Mouse (Mus musculus) T-helper 17 cell (primary cell): Measurements from ENCODE around the gene Csmd2.

Source experiments
- in situ Hi-C, 2 experiments: fragments of 300-600 bp; cut with MboI, MseI; formaldehyde crosslinking; loops; 1 replicate in 1 of 2; 2 replicates in 1 of 2; pipeline ENCODE4 v1.15.1; 2025; ENCODE audit warnings: high pct_unique_total_duplicates in 2 of 2

The Csmd2 gene

DNA sequence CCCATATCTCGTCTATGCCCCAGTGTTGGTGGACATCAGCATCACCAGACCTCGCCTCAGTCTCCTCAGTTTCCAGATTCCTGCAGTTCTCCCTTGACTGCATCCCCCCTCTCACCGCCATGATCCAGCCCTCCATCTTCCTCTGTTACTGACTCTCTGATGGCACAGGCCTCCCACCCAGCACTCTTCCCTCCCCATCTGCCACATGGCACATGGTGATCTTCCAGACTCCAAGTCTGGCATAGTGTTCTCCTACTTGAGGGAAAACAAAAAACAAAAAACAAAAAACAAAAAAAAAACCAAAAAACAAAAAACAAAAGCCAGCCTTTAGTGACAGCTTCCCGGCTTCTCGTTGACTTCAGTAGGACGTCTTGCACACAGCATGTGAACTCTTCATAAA lies 339.8 kb downstream of the Csmd2 start:
- in situ Hi-C loops: no loop called here

DNA sequence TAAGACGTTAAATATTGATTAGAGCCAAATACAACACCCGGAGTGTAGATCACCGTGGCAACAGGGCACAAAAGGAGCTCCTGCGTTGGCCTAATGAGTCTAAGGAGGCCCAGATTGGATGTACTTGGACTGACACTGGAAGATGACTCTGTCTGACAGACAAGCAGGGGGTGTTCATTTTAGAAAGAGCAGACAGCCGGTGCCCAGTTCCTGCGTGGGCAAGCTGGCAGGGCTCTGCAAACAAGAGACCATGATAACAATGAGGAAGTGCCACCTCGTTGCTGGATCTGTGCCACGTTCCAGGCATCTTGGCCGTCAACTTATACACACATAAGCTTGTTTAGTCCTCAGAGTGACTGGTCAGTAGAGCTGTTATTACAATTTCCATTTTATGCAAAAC lies 342.9 kb downstream of the Csmd2 start:
- in situ Hi-C loops: no loop called here

DNA sequence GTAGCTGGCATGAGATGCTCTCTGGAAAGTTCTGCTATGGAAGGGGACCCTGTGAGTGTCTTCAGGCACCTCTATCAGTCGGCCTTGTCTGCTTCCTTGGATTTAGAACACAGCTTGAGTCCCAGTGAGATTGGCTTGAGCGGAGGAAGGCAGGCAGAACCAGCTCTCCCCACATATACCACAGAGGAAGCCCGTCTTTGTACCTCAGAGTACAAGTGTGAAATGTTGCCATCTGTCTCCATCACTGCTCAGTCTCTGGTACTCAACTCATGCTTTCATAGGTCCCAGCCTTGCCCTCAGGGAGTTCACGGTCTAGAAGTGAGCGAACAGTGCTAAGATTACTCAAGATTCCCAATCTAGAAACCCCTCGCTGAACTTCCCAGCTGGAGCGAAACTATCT lies 352.8 kb downstream of the Csmd2 start:
- in situ Hi-C loops: no loop called here

DNA sequence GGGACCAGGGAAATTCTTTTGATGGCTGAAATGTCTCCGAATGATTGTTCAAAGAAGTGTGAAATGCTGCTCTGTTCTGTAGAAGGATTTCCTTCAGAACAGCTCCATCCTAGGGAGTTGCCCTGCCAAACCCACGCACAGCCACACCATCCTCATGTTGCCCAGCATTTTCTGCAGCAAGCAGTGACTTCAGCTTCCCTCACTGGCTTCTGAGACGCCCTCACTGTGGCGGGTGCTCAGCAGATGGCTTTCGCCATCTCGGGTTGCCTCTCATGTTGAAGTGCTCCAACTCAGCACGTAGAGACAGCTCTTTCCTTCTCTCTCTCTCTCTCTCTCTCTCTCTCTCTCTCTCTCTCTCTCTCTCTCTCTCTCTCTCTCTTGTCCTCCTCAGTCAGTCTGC lies 353.7 kb downstream of the Csmd2 start:
- in situ Hi-C loops: no loop called here

DNA sequence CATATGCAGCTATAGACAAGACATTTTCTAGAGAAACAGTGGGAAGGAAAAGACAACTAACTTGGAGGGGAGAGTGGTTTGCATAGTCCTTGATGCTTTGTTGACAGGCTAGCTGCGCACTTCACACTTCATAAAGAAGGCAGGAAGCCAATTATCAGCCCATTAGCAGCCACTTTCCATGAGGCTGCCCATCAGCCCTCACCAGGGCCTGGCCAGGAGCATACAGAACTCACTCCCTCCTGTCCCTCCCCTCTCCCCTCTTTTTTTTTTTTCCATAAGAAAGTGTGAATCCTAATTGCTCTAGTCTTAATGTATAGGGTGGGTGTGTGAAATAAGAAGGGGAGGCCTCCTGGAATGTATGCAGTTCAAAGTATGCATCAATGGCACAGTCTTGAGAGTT lies 354.6 kb downstream of the Csmd2 start:
- in situ Hi-C loops: no loop called here

DNA sequence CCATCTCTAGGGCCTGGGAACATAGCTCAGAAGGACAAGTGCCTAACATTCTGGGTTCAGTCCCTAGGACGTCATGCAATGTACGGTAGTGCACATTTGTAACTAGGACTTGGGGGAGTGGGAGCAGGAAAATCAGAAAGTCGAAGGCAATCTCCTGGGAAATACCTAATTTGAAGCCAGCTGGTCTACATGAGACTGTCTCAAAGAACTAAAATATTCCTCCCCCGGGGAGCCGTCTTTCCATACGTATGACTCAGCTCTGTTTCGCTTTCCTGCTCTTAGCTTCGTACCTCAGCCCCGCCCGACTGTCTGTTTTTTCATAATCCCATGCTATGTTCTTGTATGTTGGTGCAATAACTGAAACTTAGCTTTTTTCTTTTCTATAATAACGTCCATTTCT lies 371.1 kb downstream of the Csmd2 start:
- in situ Hi-C loops: no loop called here

DNA sequence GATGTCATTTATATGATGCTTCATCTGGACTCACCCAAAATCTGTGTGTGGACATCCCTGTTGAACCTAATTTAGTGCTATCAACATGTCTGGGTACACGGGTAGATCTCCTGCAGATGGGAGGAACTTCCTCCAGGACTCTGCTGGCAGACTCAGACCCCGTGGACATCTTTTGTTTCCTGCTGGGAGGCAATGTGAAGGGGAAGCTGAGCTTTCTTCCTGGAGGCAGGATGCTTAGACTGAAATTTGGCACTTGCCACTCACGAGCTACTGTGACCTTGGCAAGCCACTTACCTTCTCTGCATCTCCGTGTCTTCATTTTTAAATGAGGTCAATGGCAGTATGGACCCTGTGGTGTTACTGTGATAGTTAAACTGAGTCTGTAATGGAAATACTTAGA lies 378.2 kb downstream of the Csmd2 start:
- in situ Hi-C loops: no loop called here

DNA sequence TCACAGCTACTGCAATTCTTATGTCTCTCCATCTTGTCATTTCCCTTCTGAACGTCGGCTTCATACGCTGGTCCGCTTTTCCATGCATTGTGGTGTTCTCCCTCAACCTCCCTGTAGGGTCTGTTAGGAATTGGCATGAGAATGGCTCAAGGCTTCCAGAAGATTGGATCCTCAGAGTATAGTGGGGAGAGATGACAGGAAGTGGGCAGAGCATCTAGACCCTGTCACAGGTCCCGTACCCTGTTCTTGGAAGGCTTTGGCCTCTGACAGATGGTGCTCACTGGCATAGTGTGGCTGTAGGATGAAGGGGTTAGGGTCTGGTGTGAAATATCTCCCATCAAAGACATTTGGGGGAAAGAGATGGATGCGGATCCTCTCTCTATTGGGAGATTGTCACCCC lies 380.4 kb downstream of the Csmd2 start:
- in situ Hi-C loops: no loop called here

DNA sequence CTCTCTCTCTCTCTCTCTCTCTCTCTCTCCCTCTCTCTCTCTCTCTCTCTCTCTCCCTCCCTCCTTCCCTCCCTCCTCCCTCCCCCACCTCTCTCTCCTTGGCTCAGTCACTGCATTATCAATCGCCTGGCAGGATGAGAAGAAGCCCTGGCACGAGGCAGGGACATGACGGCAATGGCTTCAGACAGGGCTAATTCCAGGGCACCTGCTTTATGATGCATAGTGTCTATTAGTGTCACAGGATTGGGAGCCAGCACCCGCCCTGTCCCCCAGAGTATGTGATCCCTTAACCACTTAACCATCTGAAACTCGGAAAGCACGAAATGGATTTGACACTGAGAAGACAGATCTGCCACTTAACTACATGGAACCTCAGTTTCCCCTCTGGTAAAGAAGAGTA lies 384.1 kb downstream of the Csmd2 start:
- in situ Hi-C loops: no loop called here

DNA sequence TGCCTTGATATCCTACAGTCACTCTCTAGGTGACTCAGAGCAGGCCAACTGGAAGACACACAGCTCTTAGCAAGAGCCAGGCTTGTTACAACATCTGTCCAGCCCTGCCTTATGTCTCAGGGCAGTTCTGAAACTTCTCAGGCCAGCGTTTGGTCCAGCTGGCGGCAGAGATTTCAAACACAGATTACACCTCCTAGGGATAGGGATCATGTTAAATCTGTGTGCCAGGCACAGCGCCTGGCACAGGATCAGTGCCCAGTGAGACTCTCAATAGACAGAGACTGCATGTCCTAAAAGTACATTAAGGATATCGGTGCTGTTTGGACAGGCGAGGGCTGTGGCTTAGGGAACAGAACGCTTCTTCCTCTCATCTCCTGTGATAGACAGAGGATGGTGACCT lies 385.5 kb downstream of the Csmd2 start:
- in situ Hi-C loops: no loop called here

DNA sequence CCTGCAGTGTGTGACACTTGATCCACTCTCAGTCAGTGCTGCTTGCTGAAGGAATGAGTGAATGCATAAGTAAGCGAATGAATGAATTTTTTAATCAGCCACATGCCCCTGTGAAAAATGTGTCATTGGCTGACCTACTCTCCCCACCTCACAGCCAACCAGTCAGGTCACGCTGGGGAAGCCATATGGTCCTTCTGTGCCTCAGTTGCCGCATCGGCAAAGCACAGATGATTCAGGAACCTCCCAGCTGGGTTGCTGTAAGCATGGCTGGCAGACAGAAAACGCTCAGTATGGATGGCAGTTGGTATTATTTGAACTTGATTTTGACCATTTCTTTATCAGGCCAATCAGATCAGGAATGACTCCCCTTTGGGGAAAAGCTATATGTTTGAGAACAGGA lies 386.4 kb downstream of the Csmd2 start:
- in situ Hi-C loops: no loop called here

DNA sequence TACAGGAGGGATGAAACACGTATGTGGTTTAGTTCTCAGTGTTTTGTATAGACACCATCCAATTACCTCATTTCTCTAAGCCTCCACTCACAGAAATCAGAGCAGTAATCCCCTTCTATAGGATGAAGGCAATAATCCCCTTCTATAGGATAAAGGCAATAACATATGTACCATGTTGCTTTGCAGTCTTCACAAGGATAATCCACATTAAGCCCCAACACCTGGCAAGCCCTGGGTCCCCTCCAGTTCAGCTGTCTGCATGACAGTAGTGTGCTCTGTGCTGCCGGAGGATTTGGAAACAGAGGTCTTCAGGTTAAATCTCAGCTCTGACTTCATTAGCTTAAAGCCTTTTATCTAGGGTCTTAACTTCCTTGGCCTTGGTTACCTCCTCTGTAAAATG lies 391.3 kb downstream of the Csmd2 start:
- in situ Hi-C loops: no loop called here

DNA sequence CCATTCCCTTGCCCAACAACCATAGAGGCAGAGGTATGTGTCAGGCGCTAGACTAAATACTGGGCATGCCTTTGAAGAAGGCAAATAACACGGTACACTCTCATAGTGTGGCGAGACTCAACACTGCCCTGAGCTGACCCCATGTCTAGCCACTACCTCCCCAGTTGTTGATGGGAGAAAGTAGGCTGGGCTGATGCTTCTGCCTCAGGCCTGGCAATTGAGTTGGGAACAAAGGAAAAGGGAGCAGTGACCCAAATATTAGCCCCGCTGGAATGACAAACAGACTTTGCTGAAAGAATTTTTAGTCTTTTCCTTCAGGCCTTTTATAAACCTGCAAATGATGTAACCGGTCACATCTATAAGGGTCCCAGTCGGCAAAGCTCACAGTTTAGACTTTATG lies 393.7 kb downstream of the Csmd2 start:
- in situ Hi-C loops: no loop called here

DNA sequence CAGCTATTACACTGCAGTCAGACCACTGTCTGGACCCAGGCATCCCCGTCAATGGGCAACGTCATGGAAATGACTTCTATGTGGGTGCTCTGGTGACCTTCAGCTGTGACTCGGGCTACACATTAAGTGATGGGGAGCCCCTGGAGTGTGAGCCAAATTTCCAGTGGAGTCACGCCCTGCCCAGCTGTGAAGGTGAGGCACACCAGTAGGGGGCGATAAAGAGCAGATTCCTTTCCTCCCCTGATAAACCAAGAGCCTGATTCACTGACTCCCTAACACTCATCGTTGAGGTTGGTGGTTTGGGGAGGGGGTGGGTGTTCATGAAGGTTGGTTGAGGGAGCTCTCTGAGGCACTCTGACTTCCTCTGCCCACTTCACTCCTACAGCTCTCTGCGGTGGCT lies 396.1 kb downstream of the Csmd2 start:
- in situ Hi-C loops: no loop called here

DNA sequence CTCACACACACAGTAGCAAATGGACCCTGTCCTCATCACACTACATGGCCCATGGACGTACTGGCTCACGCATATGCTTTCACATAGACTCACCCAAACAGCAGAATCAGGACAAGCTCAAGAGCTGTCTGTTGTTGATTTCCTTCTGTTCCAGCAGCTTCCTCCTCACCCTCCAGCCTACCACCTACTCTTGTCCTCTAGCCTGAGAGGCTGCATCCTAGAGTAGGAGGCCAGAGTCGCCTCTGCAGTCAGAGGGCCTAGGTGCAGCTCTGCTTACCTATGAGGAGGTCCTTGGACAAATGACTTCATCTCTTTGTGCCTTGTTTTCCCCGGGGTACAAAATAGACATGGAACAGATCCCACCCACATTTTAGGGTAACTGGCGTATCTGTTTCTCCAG lies 403.8 kb downstream of the Csmd2 start:
- in situ Hi-C loops: no loop called here

DNA sequence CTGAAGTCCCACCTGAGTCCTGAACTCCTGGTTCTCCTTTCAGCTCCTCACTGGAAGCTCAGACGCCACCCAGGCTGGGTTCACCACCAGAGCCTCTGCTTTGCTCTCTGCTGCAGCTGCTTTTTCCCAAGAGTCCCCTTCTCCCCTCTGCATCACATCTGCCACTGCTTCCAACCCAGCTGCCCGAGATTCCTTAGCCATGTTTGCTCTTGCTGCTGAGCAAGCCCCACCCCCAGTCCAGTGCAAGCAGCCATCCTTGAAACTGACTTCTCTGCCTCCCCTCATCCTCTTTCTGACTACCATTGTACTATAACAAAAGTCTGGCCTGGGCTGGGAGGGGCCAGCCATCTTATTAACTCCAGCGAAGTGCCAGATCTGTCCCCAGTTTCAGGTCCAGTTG lies 404.6 kb downstream of the Csmd2 start:
- in situ Hi-C loops: no loop called here

DNA sequence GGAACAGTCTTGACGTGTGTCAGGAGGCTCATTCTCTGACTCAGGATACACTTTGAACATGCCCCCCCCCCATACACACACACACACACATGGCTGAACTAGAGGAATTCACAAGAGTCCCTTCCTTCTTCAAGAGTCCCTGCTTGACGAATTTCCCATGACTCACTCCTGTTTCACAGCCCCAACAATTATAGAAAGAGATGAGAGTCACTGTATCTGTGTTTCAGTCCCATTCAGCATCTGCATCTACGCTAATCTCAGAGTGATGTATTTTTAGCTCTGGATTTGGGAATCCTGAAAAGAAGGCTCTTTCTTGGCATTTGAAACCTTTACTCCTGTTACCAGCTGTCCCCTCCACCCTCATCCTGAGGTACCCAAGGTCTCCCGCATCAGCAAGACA lies 406.2 kb downstream of the Csmd2 start:
- in situ Hi-C loops: no loop called here

DNA sequence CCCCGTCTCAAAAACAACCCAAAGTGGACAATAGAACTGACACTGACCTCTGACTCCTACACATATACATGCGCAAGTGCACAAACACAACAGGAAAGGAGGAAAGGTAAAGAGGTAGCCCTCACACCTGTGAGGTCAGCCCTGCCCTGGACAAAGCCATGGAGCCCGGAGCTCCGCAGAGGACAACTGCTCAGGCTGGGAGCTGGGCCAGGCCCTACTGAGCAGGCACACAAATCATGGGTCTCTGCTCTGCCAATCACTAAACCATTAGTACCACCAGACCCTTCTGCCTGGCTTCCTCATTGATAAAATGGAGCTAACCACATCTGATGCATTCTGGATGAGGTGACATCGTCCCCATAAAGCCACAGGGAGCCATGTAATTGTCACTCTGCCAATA lies 409.0 kb downstream of the Csmd2 start:
- in situ Hi-C loops: no loop called here

DNA sequence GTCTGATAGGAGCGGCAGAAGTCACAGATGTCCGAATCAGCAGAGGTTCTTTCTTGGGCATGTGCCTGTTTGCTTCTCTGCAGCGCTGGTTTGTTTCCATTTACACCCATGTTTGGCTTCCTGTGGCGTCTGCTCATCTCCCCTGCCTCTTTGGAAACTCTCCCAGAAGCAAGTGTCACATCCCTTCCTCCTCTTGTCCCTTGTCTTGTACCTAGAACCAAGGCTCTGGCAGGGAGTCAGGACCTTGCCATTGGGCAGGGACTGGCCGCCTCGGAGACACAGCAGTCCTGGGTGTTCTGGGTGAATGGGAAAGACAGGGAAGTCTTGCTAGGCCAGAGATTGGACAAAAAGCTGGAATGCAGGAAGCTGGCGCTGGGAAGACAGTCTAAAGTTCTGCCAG lies 410.1 kb downstream of the Csmd2 start:
- in situ Hi-C loops: no loop called here

DNA sequence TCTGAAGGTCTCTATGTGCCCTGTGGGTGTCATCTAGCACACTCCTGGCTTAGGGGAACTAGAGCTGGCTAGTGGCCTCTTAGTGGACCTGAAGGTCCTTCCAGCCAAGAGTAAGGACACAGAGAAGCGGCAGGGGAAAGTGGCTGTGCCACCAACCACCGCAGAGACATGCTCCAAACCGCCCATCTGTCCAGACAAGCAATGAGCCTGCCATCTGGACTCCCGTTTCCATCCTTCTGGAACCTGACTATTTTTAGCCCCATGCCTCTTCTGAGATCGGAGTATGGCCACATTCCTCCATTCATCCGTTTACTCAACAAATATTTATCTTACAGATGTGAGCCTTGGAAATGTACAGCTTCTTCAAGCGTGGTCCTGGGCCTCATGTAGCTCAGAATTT lies 411.3 kb downstream of the Csmd2 start:
- in situ Hi-C loops: no loop called here

DNA sequence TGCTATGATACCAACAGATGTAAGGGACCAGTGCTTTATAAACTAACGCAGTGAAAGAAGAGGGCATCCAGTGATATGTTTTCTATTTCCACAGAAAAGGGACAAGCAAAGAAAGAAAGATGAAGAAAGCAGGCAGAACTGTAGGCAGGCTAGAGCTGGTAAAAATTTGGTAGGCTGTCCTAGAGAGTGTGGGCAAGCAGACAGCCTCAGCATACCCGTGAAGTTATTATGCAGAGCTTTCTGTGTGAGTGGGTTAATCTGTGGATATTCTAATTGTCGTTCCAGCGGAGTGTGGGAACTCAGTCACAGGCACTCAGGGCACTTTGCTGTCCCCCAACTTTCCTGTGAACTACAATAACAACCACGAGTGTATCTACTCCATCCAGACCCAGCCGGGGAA lies 412.4 kb downstream of the Csmd2 start:
- in situ Hi-C loops: no loop called here

DNA sequence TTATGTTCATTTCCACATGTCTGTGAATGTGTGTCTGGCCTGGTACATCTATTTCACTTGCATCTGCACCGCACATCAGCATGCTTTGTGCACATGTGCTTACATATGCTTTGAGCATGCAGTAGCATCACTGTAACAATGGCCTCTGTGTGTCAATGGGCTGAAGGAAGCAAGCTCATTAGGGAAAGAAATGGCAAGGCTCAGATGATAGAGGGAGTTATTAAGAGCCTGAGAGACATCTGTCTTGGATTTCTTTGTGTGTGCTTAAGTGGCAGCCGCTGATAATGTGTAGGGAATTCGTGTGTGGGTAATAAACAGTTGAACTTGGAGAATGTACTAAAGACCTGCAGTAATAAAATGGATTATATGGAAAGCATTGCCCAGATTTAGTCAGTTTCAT lies 413.9 kb downstream of the Csmd2 start:
- in situ Hi-C loops: no loop called here

DNA sequence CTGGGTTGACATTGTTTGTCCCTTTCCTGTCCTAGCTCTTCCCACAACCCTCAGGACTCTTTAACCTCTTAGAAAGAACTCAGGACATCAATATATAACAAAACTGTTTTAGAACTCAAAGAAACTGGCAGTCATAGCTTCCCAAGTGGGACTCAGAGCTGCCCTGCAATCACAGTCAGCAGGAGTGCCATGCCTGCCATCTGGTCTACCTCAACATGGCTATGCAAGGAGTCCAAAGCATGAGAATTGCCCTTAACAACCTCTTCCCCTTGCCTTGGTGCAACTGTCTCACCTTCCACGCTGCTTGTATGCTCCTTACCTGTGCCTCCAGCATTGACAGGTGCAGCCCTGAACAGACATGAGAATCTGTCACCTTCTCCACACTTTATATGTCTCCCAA lies 415.0 kb downstream of the Csmd2 start:
- in situ Hi-C loops: no loop called here

DNA sequence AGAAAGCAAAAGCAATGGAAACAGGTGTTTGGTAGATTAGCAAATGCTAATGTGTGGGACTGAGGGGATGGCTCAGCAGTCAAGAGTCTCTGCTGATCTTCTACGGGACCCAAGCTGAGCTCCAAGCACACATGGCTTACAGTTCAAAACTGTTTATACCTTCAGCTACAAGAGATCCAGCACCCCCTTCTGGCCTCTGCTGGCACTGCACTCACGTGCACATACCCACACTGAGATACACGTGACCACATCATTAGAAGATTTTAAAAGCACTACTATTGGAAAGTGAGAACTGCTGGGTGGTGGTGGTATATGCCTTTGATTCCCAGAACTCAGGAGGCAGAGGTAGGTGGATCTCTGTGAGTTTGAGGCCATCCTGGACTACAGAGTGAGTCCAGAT lies 417.9 kb downstream of the Csmd2 start:
- in situ Hi-C loops: no loop called here
